Mouse (Mus musculus): Measurements from ENCODE around the gene Odf2.

DNA sequence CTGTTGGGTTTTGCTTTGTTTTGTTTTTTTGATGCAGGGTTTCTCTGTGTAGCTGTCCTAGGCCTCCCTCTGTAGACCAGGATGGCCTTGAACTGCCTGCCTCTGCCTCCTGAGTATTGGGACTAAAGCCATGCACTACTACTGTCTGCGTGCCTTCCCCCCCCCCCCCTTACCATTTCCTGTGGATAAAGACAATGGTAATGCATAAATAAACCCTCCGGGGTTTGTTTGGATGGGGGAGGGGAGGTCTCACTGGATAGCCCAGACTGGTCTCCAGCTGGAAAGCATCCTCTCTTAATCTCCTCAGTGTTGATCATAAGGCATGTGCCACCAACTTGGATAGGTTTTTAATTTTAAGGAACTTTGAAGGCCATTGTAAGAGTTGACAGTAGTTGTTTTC lies 84.5 kb downstream of the Odf2 start:
- TF ChIP-seq POLR2A (IDR thresholded peaks at IDR 0.05; ENCODE audit: control insufficient read depth, extremely low read depth, insufficient read depth, low read length, poor library complexity) (no peak), CTCF (IDR thresholded peaks at IDR 0.05; ENCODE audit: borderline replicate concordance, control insufficient read depth, extremely low read depth, insufficient read depth, low read length, poor library complexity) (no peak)

Measured in thymus, adult 2 months (tissue).